Mouse (Mus musculus) liver, embryonic 12.5 days (tissue): ENCODE results near the gene Qpct. TPM values are rescaled to one million over a fixed set of nuclear protein-coding genes. Genes with fewer than 3 reads are reported as not detected.

ENCODE experiments used
- ATAC-seq: fragments of 200-750 bp; cut with Nextera tagmentation; 2 replicates; pipeline ENCODE4 v1.8.0; 2017; ENCODE audit warnings: moderate number of reproducible peaks, mild to moderate bottlenecking, moderate library complexity
- H3K27ac ChIP-seq: fragments of 300-500 bp; sonication (generic); 2 replicates; pipeline ENCODE4 v1.5.1; 2016; ENCODE audit warnings: mild to moderate bottlenecking
- H3K27me3 ChIP-seq: fragments of 300-500 bp; sonication (generic); replicated peaks from 2 replicates; pipeline ENCODE4 v1.6.1; 2016; ENCODE audit warnings: mild to moderate bottlenecking, moderate library complexity
- H3K36me3 ChIP-seq: fragments of 300-500 bp; sonication (generic); 2 replicates; pipeline ENCODE4 v1.6.1; 2016; ENCODE audit warnings: mild to moderate bottlenecking, moderate library complexity
- H3K4me1 ChIP-seq: fragments of 300-500 bp; sonication (generic); 2 replicates; pipeline ENCODE4 v1.6.1; 2016
- H3K4me2 ChIP-seq: fragments of 300-500 bp; sonication (generic); 2 replicates; pipeline ENCODE4 v1.6.1; 2016; ENCODE audit warnings: mild to moderate bottlenecking, moderate library complexity
- H3K4me3 ChIP-seq: fragments of 300-500 bp; sonication (generic); 2 replicates; pipeline ENCODE4 v1.5.1; 2016; ENCODE audit warnings: mild to moderate bottlenecking, moderate library complexity
- H3K9ac ChIP-seq: fragments of 300-500 bp; sonication (generic); 2 replicates; pipeline ENCODE4 v1.6.1; 2016; ENCODE audit warnings: mild to moderate bottlenecking, moderate library complexity
- H3K9me3 ChIP-seq: fragments of 300-500 bp; sonication (generic); replicated peaks from 2 replicates; pipeline ENCODE4 v1.6.1; 2016; ENCODE audit warnings: mild to moderate bottlenecking, moderate library complexity
- whole genome bisulfite sequencing: fragments of 180-500 bp; shearing (Covaris S2); methylation state at CpG from one replicate; pipeline ENCODE4 v1.1.7; 2016; ENCODE audit not compliant: insufficient replicate concordance; 5-methylcytosine and 5-hydroxymethylcytosine counted together
- polyA plus RNA-seq: library from polyadenylated mRNA; unstranded; fragments of >200 nt; fragmentation: Nextera tagmentation; extraction: Ambion mirVana; gene quantifications from 2 replicates; pipeline ENCODE4 v1.2.1, GENCODE M21; 2016

Gene Qpct
- polyA plus RNA-seq, 1 experiment from 2014 or later, result 11.7 TPM

DNA sequence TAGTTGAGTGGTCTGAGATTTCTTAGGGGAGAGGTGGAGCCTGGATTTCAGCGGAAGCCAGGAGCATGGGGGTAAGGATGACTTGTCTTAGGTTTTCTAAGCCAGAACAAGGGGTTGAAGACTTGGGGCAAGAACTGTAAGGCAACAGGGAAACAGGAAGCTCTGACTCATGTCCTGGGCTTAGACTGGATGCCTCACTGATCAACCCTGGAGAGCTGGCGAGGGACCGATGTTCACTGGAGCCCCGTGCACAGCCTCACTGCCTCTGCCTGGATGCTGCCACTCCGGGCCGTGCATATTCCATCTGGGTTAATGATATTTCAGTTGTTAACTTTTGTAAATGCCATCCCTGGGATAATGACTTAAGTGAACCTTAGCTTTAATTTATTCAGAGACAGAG lies 84.1 kb downstream of the Qpct start:
- Histone ChIP-seq H3K9me3 (no peaks in the 10 kb centered on the region), H3K27ac (no peak overlapping the region), H3K4me3 (no peak overlapping the region), H3K4me2 (no peak overlapping the region), H3K36me3 (no peaks in the 10 kb centered on the region), H3K4me1 (no peaks in the 10 kb centered on the region), H3K27me3 (no peaks in the 10 kb centered on the region), H3K9ac (no peak overlapping the region)
- no peak for ATAC-seq
- 60% methylated on average over 6 of the region's 6 CpGs for WGBS

DNA sequence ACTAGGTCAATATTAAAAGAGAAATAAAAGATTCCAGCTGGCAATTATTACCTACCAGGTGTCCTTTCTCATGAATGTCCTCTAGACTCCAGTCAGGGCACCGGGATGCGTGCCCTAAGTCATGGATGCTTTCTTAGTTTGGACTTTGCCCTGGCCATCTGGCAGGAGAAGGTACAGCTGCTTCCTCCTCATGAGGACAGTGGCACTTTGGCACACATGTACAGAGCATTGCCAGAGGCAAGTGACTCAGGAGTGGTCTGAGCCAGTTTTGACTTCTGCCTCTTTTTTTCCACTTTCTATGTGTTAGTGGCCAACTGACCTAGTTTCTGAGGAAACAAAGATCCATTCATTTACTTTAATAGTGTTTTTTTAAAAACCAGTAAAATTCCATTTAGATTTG lies 84.7 kb downstream of the Qpct start:
- 75% methylated on average over 2 of the region's 2 CpGs for WGBS

More for the DNA sequence above, 84.7 kb downstream of the Qpct start:
- Histone ChIP-seq H3K27me3 (no peaks in the 10 kb centered on the region), H3K36me3 (no peaks in the 10 kb centered on the region), H3K4me2 (no peak overlapping the region), H3K4me1 (no peaks in the 10 kb centered on the region), H3K9me3 (no peaks in the 10 kb centered on the region), H3K27ac (no peak overlapping the region), H3K9ac (no peak overlapping the region), H3K4me3 (no peak overlapping the region)
- no peak for ATAC-seq

Other genes with a start within 250 kb of the Qpct start
- 6.8 and 7.6 TPM in 2 replicates for gene Heatr5b, start 216.5 kb upstream of the Qpct start, polyA plus RNA-seq
- 20.3 and 20.8 TPM in 2 replicates for gene Gpatch11, start 216.3 kb upstream of the Qpct start, polyA plus RNA-seq
- 10.3 and 12.0 TPM in 2 replicates for gene Eif2ak2, start 169.3 kb upstream of the Qpct start, polyA plus RNA-seq
- gene Sult6b1, start 144.9 kb upstream of the Qpct start, polyA plus RNA-seq, result 0.12 TPM in 1 of 2 replicates, not detected in the other
- 56.2 and 59.7 TPM in 2 replicates for gene Cebpzos, start 135.4 kb upstream of the Qpct start, polyA plus RNA-seq
- gene Cebpz, start 114.8 kb upstream of the Qpct start, polyA plus RNA-seq, result 51.3 and 53.5 TPM in 2 replicates
- 38.7 and 41.8 TPM in 2 replicates for gene Ndufaf7, start 114.8 kb upstream of the Qpct start, polyA plus RNA-seq
- 12.9 and 13.3 TPM in 2 replicates for gene Prkd3, start 31.1 kb upstream of the Qpct start, polyA plus RNA-seq